ENCODE assay signal across 11 mouse cellular contexts in genomic region chr11:54059526-54059925, GRCm38 (mm10). TPM values are rescaled to one million over a fixed set of nuclear protein-coding genes. Genes with fewer than 3 reads are reported as not detected.
DNase-seq lines count a peak whose midpoint lies in the region; ATAC-seq and TF ChIP-seq lines count a peak whose summit lies in the region.
"Had no signal": no experiment of that assay in that cellular context is flagged by ENCODE, and none has a peak within 500 bp of the region (broad histone marks: within the 10 kb centered on the region; RNA-seq: fewer than 3 reads in every experiment).

No protein-coding gene starts in this region.

- peaks cover 58% of the 10 kb centered on the region for H3K4me1 ChIP-seq in heart, embryonic 10.5 days
- peaks cover 35% of the 10 kb centered on the region for H3K4me1 ChIP-seq in neural tube, embryonic 12.5 days
- peaks cover 61% of the 10 kb centered on the region for H3K4me1 ChIP-seq in limb, embryonic 11.5 days (ENCODE audit: control insufficient read depth, insufficient read depth, low read length)
- peaks cover 9% of the 10 kb centered on the region; the same call in 1 of the 2 replicates for H3K4me1 ChIP-seq in stomach, postnatal 0 days (replicated peaks; ENCODE audit: control insufficient read depth, insufficient read depth)

- H3K27me3 ChIP-seq in heart, embryonic 10.5 days (ENCODE audit: insufficient read depth, poor library complexity, severe bottlenecking), result peaks cover 49% of the 10 kb centered on the region; the same call in 1 of the 2 replicates
- H3K27me3 ChIP-seq in neural tube, embryonic 12.5 days (replicated peaks), result no peaks in the 10 kb centered on the region
- H3K27me3 ChIP-seq in limb, embryonic 11.5 days (ENCODE audit: control insufficient read depth, insufficient read depth, low read length), result no peaks in the 10 kb centered on the region
- no peaks in the 10 kb centered on the region for H3K27me3 ChIP-seq in stomach, postnatal 0 days (ENCODE audit: control insufficient read depth, insufficient read depth, low read length)
- H3K27me3 ChIP-seq: Patski had no signal

- H3K27ac ChIP-seq in heart, embryonic 10.5 days, result 0 out of 2 replicates have a peak overlapping the region, but pooled peaks have one; percentile 56
- H3K27ac ChIP-seq in neural tube, embryonic 12.5 days, result 0 out of 2 replicates have a peak overlapping the region, but pooled peaks have one; percentile 37
- peak overlapping the region; percentile 94 for H3K27ac ChIP-seq in limb, embryonic 11.5 days (replicated peaks; ENCODE audit: low read depth, low read length)
- peak overlapping the region; percentile 70 for H3K27ac ChIP-seq in stomach, postnatal 0 days (replicated peaks)

- no peak for TF ChIP-seq EP300 in stomach, postnatal 0 days (optimal IDR thresholded peaks at IDR 0.05)

- H3K36me3 ChIP-seq in heart, embryonic 10.5 days, result no peaks in the 10 kb centered on the region
- no peaks in the 10 kb centered on the region for H3K36me3 ChIP-seq in neural tube, embryonic 12.5 days
- H3K36me3 ChIP-seq in limb, embryonic 11.5 days (ENCODE audit: control insufficient read depth, insufficient read depth, low read length), result 0 out of 2 replicates have a peak, but pooled peaks cover 2% of the 10 kb centered on the region
- no peaks in the 10 kb centered on the region; the same call in 1 of the 2 replicates for H3K36me3 ChIP-seq in stomach, postnatal 0 days (ENCODE audit: control insufficient read depth, insufficient read depth, low read length)

- no peak for DNase-seq in heart, embryonic 10.5 days (ENCODE audit: low spot score)
- DNase-seq in heart, postnatal 14 days, result no peak
- no peak for DNase-seq in neural tube, embryonic 10.5 days (ENCODE audit: extremely low spot score, low spot score)
- DNase-seq in limb, embryonic 11.5 days (ENCODE audit: low spot score), result no peak
- no peak for DNase-seq in stomach, postnatal 0 days (ENCODE audit: low spot score)
- DNase-seq in testis, postnatal 10 days (ENCODE audit: low spot score), result no peak
- DNase-seq: lung, embryonic 14.5 days; thymus, adult 18-20 months had no signal

- ATAC-seq in neural tube, embryonic 12.5 days (ENCODE audit: low FRiP score, low read depth), result no peak
- ATAC-seq in limb, embryonic 11.5 days (ENCODE audit: insufficient number of reproducible peaks, low FRiP score, low TSS enrichment, low read depth), result no peak
- ATAC-seq in stomach, postnatal 0 days (ENCODE audit: low FRiP score, low TSS enrichment), result no peak
- no peak for ATAC-seq in erythroblast, adult 5-6 weeks (replicated peaks; ENCODE audit: low FRiP score, poor library complexity, severe bottlenecking)

- intact Hi-C loops in heart, postnatal 14 days (cut with DNase I), result loop anchor here (5.0 kb wide), 1 partner anchor 127 kb away; no protein-coding TSS in a partner anchor

- WGBS in heart, embryonic 10.5 days, result 41% methylated on average over 1 of the region's 1 CpGs
- 38% methylated on average over 1 of the region's 1 CpGs for WGBS in neural tube, embryonic 12.5 days
- 48% methylated on average over 1 of the region's 1 CpGs for WGBS in limb, embryonic 11.5 days
- WGBS in stomach, postnatal 0 days, result 32% methylated on average over 1 of the region's 1 CpGs

- H3K4me2 ChIP-seq in neural tube, embryonic 12.5 days (replicated peaks), result no peak overlapping the region
- no peak overlapping the region for H3K4me2 ChIP-seq in limb, embryonic 11.5 days (ENCODE audit: low read depth, severe bottlenecking)
- no peak overlapping the region for H3K4me2 ChIP-seq in stomach, postnatal 0 days (replicated peaks; ENCODE audit: low read depth)
- H3K4me2 ChIP-seq: lung, embryonic 14.5 days had no signal

- no peaks in the 10 kb centered on the region for H3K9me3 ChIP-seq in heart, embryonic 10.5 days
- H3K9me3 ChIP-seq in neural tube, embryonic 12.5 days, result no peaks in the 10 kb centered on the region
- H3K9me3 ChIP-seq in limb, embryonic 11.5 days (ENCODE audit: control insufficient read depth, low read length), result no peaks in the 10 kb centered on the region
- no peaks in the 10 kb centered on the region for H3K9me3 ChIP-seq in stomach, postnatal 0 days (ENCODE audit: control insufficient read depth, low read length)

- H3K9ac ChIP-seq in neural tube, embryonic 12.5 days, result no peak overlapping the region
- no peak overlapping the region for H3K9ac ChIP-seq in limb, embryonic 11.5 days (ENCODE audit: low read length)
- no peak overlapping the region for H3K9ac ChIP-seq in stomach, postnatal 0 days (ENCODE audit: low read length)
- H3K9ac ChIP-seq: lung, embryonic 14.5 days had no signal

- no peak overlapping the region for H3K4me3 ChIP-seq in heart, embryonic 10.5 days
- H3K4me3 ChIP-seq in neural tube, embryonic 12.5 days, result no peak overlapping the region
- H3K4me3 ChIP-seq in limb, embryonic 11.5 days (ENCODE audit: low read depth, low read length), result no peak overlapping the region
- H3K4me3 ChIP-seq in stomach, postnatal 0 days (ENCODE audit: low read depth, low read length), result no peak overlapping the region

- no peak for TF ChIP-seq CTCF in stomach, postnatal 0 days (IDR thresholded peaks at IDR 0.05; ENCODE audit: low read depth)

RNA-seq across cellular contexts. Expression of gene Pdlim4, which starts 9.3 kb away (rescaled TPM):
- polyA plus RNA-seq in heart, embryonic 10.5 days (2016; fragmentation: Nextera tagmentation; extraction: Ambion mirVana), result 12.9 and 27.8 TPM in 2 replicates
- 10 to 100 TPM; 29.9 to 33.2 TPM for total RNA-seq in heart, postnatal 14 days (2021)
- 46.1 and 51.4 TPM in 2 replicates for polyA plus RNA-seq in neural tube, embryonic 12.5 days (2016; fragmentation: Nextera tagmentation; extraction: Ambion mirVana)
- 166 and 178 TPM in 2 replicates for polyA plus RNA-seq in limb, embryonic 11.5 days (2014; fragmentation: Nextera tagmentation; extraction: Ambion mirVana)
- 55.5 and 58.6 TPM in 2 replicates for polyA plus RNA-seq in stomach, postnatal 0 days (2015; fragmentation: Nextera tagmentation; extraction: Ambion mirVana)
- 2.1 and 15.6 TPM in 2 replicates for total RNA-seq in erythroblast, adult 5-6 weeks (2015; ENCODE audit: low replicate concordance)
- 0.56 TPM in 1 of 2 replicates, not detected in the other for total RNA-seq in erythroblast, adult 5-6 weeks (2017; ENCODE audit: low replicate concordance)

RNA-seq across cellular contexts. Expression of gene Slc22a4, which starts 31.6 kb away (rescaled TPM):
- 3.4 and 4.5 TPM in 2 replicates for polyA plus RNA-seq in heart, embryonic 10.5 days (2016; fragmentation: Nextera tagmentation; extraction: Ambion mirVana)
- total RNA-seq in heart, postnatal 14 days (2021), result 1 to 10 TPM; 3.5 to 4.7 TPM
- 1.5 and 2.3 TPM in 2 replicates for polyA plus RNA-seq in neural tube, embryonic 12.5 days (2016; fragmentation: Nextera tagmentation; extraction: Ambion mirVana)
- 0.89 and 1.1 TPM in 2 replicates for polyA plus RNA-seq in limb, embryonic 11.5 days (2014; fragmentation: Nextera tagmentation; extraction: Ambion mirVana)
- polyA plus RNA-seq in stomach, postnatal 0 days (2015; fragmentation: Nextera tagmentation; extraction: Ambion mirVana), result 2.1 and 2.5 TPM in 2 replicates
- 154 and 157 TPM in 2 replicates for total RNA-seq in erythroblast, adult 5-6 weeks (2015; ENCODE audit: low replicate concordance)
- total RNA-seq in erythroblast, adult 5-6 weeks (2017; ENCODE audit: low replicate concordance), result 202 and 262 TPM in 2 replicates

RNA-seq across cellular contexts. Expression of gene P4ha2, which starts 40.4 kb away (rescaled TPM):
- 57.7 and 69.0 TPM in 2 replicates for polyA plus RNA-seq in heart, embryonic 10.5 days (2016; fragmentation: Nextera tagmentation; extraction: Ambion mirVana)
- 10 to 100 TPM; 43.3 to 46.4 TPM for total RNA-seq in heart, postnatal 14 days (2021)
- polyA plus RNA-seq in neural tube, embryonic 12.5 days (2016; fragmentation: Nextera tagmentation; extraction: Ambion mirVana), result 15.2 and 17.3 TPM in 2 replicates
- polyA plus RNA-seq in limb, embryonic 11.5 days (2014; fragmentation: Nextera tagmentation; extraction: Ambion mirVana), result 39.3 and 44.3 TPM in 2 replicates
- polyA plus RNA-seq in stomach, postnatal 0 days (2015; fragmentation: Nextera tagmentation; extraction: Ambion mirVana), result 28.4 and 30.2 TPM in 2 replicates
- 0.84 TPM in 1 of 2 replicates, not detected in the other for total RNA-seq in erythroblast, adult 5-6 weeks (2015; ENCODE audit: low replicate concordance)
- 0.84 TPM in 1 of 2 replicates, not detected in the other for total RNA-seq in erythroblast, adult 5-6 weeks (2017; ENCODE audit: low replicate concordance)

Comparison
In these comparisons a context has a peak if more than half of its experiments do, and no peak if none do; other contexts are left out.
1. H3K27ac ChIP-seq: peak in every context shown above with its lines; median percentile 94 in limb, embryonic 11.5 days; 70 in stomach, postnatal 0 days; 56 in heart, embryonic 10.5 days; 37 in neural tube, embryonic 12.5 days.